Mouse (Mus musculus): ENCODE results near the gene Zmynd15. TPM values are rescaled to one million over a fixed set of nuclear protein-coding genes. Genes with fewer than 3 reads are reported as not detected.

Zmynd15 gene
- polyA plus RNA-seq, 1 experiment from 2014 or later = 0.86 TPM

DNA sequence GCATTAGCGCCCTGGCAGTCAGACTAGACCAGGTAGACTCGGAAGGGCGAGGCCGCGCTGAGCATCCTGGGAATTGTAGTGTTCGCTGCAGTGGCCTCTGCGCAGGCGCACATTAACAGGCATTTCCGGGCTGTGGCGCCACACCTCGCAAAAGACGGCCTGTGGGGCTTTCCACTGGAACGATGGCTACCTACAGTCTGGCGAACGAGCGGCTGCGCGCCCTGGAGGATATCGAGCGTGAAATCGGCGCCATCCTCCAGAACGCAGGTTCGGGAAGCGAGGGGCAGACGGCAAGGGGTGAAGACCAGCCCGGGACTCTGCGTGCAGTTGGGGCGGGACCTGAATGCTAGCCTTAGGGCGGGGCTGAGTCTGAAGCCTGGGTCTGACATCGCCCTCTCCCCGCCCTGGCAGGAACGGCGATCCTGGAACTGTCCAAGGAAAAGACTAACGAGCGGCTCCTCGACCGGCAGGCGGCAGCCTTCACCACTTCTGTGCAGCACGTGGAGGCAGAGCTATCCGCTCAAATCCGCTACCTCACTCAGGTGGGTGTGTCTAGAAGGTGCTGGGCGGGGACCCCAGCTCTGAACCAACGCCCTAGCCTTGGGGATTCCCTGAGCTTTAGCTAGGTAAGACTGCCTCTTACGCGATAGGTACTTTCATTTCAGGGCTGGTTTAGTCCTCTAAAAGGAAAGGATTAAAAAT, 7.3 kb upstream of the Zmynd15 start, which contains the start of gene Med11:
TSS of gene Med11 (plus strand) at position 123 of the 702 bp plus-strand sequence.
- ATAC-seq (ENCODE audit: low FRiP score, low TSS enrichment) (peak; percentile 98), DNase-seq (ENCODE audit: low spot score) (peak; percentile 99)
- Histone ChIP-seq H3K27me3 (ENCODE audit: control insufficient read depth, insufficient read depth, low read length) (no peaks in the 10 kb centered on the region), H3K27ac (replicated peaks) (peak within 1 kb of the TSS; percentile 97), H3K36me3 (ENCODE audit: control insufficient read depth, insufficient read depth, low read length) (peaks cover 8% of the 10 kb centered on the region), H3K9me3 (ENCODE audit: control insufficient read depth, low read length) (no peaks in the 10 kb centered on the region), H3K9ac (ENCODE audit: low read length) (peak within 1 kb of the TSS; percentile 79), H3K4me1 (replicated peaks; ENCODE audit: control insufficient read depth, insufficient read depth) (no peaks in the 10 kb centered on the region), H3K4me3 (ENCODE audit: low read depth, low read length) (peak within 1 kb of the TSS; percentile 62), H3K4me2 (replicated peaks; ENCODE audit: low read depth) (peak within 1 kb of the TSS; percentile 50)
- TF ChIP-seq CTCF (IDR thresholded peaks at IDR 0.05; ENCODE audit: low read depth) = peak; percentile 98
- TF ChIP-seq EP300 (optimal IDR thresholded peaks at IDR 0.05) = peak; percentile 34
- under 1% methylated on average over 46 of the region's 46 CpGs for WGBS

GRCm38 (mm10) chr11:70453261-70454044, 5.8 kb upstream of the Zmynd15 start:
- no peaks in the 10 kb centered on the region for H3K9me3 ChIP-seq (ENCODE audit: control insufficient read depth, low read length)
- DNase-seq (ENCODE audit: low spot score) = no peak
- ATAC-seq (ENCODE audit: low FRiP score, low TSS enrichment) = no peak; the same call in 1 of the 2 replicates
- no peak for TF ChIP-seq CTCF (IDR thresholded peaks at IDR 0.05; ENCODE audit: low read depth)
- no peak for TF ChIP-seq EP300 (optimal IDR thresholded peaks at IDR 0.05)
- H3K4me2 ChIP-seq (replicated peaks; ENCODE audit: low read depth) = peak overlapping the region; percentile 50; the same call in 1 of the 2 replicates
- H3K4me1 ChIP-seq (replicated peaks; ENCODE audit: control insufficient read depth, insufficient read depth) = no peaks in the 10 kb centered on the region
- H3K27me3 ChIP-seq (ENCODE audit: control insufficient read depth, insufficient read depth, low read length) = no peaks in the 10 kb centered on the region
- WGBS = 80% methylated on average over 9 of the region's 9 CpGs
- peaks cover 8% of the 10 kb centered on the region for H3K36me3 ChIP-seq (ENCODE audit: control insufficient read depth, insufficient read depth, low read length)
- no peak overlapping the region for H3K4me3 ChIP-seq (ENCODE audit: low read depth, low read length)
- H3K27ac ChIP-seq (replicated peaks) = no peak overlapping the region
- no peak overlapping the region for H3K9ac ChIP-seq (ENCODE audit: low read length)

- WGBS = 7% methylated on average over 30 of the region's 30 CpGs
- H3K27ac ChIP-seq (replicated peaks) = peak within 1 kb of the TSS; percentile 61
- peak within 1 kb of the TSS; percentile 75 for H3K9ac ChIP-seq (ENCODE audit: low read length)
- H3K4me1 ChIP-seq (replicated peaks; ENCODE audit: control insufficient read depth, insufficient read depth) = no peaks in the 10 kb centered on the region; the same call in 1 of the 2 replicates
- DNase-seq (ENCODE audit: low spot score) = peak; percentile 88
- H3K4me2 ChIP-seq (replicated peaks; ENCODE audit: low read depth) = peak within 1 kb of the TSS; percentile 92
- H3K9me3 ChIP-seq (ENCODE audit: control insufficient read depth, low read length) = no peaks in the 10 kb centered on the region
- H3K36me3 ChIP-seq (ENCODE audit: control insufficient read depth, insufficient read depth, low read length) = peaks cover 3% of the 10 kb centered on the region; the same call in 1 of the 2 replicates
- ATAC-seq (ENCODE audit: low FRiP score, low TSS enrichment) = peak; percentile 85
- H3K4me3 ChIP-seq (ENCODE audit: low read depth, low read length) = peak within 1 kb of the TSS; percentile 61
- TF ChIP-seq EP300 (optimal IDR thresholded peaks at IDR 0.05) = no peak
- no peak for TF ChIP-seq CTCF (IDR thresholded peaks at IDR 0.05; ENCODE audit: low read depth)
- no peaks in the 10 kb centered on the region for H3K27me3 ChIP-seq (ENCODE audit: control insufficient read depth, insufficient read depth, low read length)
These were observed 418 bp downstream of the Zmynd15 start, which contains the start of gene Cxcl16 for GRCm38 (mm10) chr11:70459601-70460101. TSS of gene Cxcl16 (minus strand) at chr11:70459984.

GRCm38 (mm10) chr11:70463970-70464369, 4.7 kb downstream of the Zmynd15 start:
- no peak for DNase-seq (ENCODE audit: low spot score)
- no peaks in the 10 kb centered on the region for H3K9me3 ChIP-seq (ENCODE audit: control insufficient read depth, low read length)
- no peak overlapping the region for H3K4me2 ChIP-seq (replicated peaks; ENCODE audit: low read depth)
- 76% methylated on average over 5 of the region's 5 CpGs for WGBS
- H3K36me3 ChIP-seq (ENCODE audit: control insufficient read depth, insufficient read depth, low read length) = no peaks in the 10 kb centered on the region
- no peak overlapping the region for H3K9ac ChIP-seq (ENCODE audit: low read length)
- no peak for ATAC-seq (ENCODE audit: low FRiP score, low TSS enrichment)
- no peaks in the 10 kb centered on the region for H3K27me3 ChIP-seq (ENCODE audit: control insufficient read depth, insufficient read depth, low read length)
- H3K27ac ChIP-seq (replicated peaks) = no peak overlapping the region
- 0 out of 2 replicates have a peak, but pooled peaks cover 5% of the 10 kb centered on the region for H3K4me1 ChIP-seq (replicated peaks; ENCODE audit: control insufficient read depth, insufficient read depth)
- TF ChIP-seq EP300 (optimal IDR thresholded peaks at IDR 0.05) (no peak), CTCF (IDR thresholded peaks at IDR 0.05; ENCODE audit: low read depth) (no peak)
- no peak overlapping the region for H3K4me3 ChIP-seq (ENCODE audit: low read depth, low read length)

DNA sequence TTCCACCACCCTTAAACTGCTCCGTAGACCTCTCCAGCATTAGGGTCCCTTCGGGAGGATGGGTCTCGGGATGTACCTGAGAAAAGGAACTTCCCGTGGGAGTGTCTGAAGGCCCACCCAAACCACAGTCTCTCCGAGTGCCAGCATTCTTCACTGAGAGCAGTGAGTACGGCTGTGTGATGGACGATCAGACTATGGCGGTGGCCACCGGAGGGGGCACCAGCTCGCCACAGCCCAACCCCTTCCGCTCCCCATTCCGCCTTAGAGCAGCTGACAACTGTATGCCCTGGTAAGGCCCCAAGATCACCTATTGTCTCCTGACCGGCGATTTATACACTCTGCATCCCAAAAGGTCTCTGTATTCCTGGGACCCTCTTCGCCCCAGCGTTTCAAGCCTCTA, 6.0 kb downstream of the Zmynd15 start:
- 40% methylated on average over 16 of the region's 16 CpGs for WGBS
- Histone ChIP-seq H3K4me1 (replicated peaks; ENCODE audit: control insufficient read depth, insufficient read depth) (0 out of 2 replicates have a peak, but pooled peaks cover 5% of the 10 kb centered on the region), H3K4me3 (ENCODE audit: low read depth, low read length) (no peak overlapping the region), H3K27me3 (ENCODE audit: control insufficient read depth, insufficient read depth, low read length) (no peaks in the 10 kb centered on the region), H3K4me2 (replicated peaks; ENCODE audit: low read depth) (peak overlapping the region; percentile 66), H3K9ac (ENCODE audit: low read length) (0 out of 2 replicates have a peak overlapping the region, but pooled peaks have one; percentile 32), H3K36me3 (ENCODE audit: control insufficient read depth, insufficient read depth, low read length) (no peaks in the 10 kb centered on the region), H3K9me3 (ENCODE audit: control insufficient read depth, low read length) (no peaks in the 10 kb centered on the region), H3K27ac (replicated peaks) (no peak overlapping the region)
- no peak for TF ChIP-seq EP300 (optimal IDR thresholded peaks at IDR 0.05)
- no peak for DNase-seq (ENCODE audit: low spot score)
- no peak; the same call in 1 of the 2 replicates for ATAC-seq (ENCODE audit: low FRiP score, low TSS enrichment)

All from stomach, postnatal 0 days (tissue).